In genomic region chr3:93445165-93445705, GRCm38 (mm10) we compare ENCODE assay signal across 9 mouse cellular contexts. TPM values are rescaled to one million over a fixed set of nuclear protein-coding genes. Genes with fewer than 3 reads are reported as not detected.
DNase-seq lines count a peak whose midpoint lies in the region; ATAC-seq and TF ChIP-seq lines count a peak whose summit lies in the region.
"Had no signal": no experiment of that assay in that cellular context is flagged by ENCODE, and none has a peak within 500 bp of the region (broad histone marks: within the 10 kb centered on the region; RNA-seq: fewer than 3 reads in every experiment).

No protein-coding gene starts in this region.

- peaks cover 11% of the 10 kb centered on the region for H3K4me1 ChIP-seq in brown adipose tissue, adult 24 weeks (ENCODE audit: control insufficient read depth, insufficient read depth, insufficient read length, low read length)
- H3K4me1 ChIP-seq in heart, embryonic 11.5 days (ENCODE audit: control insufficient read depth, insufficient read depth, low read length): no peaks in the 10 kb centered on the region
- peaks cover 29% of the 10 kb centered on the region for H3K4me1 ChIP-seq in kidney, embryonic 16.5 days (ENCODE audit: insufficient read depth, low read length)
- H3K4me1 ChIP-seq in liver, embryonic 14.5 days (replicated peaks; ENCODE audit: control insufficient read depth in 2 of 2, insufficient read depth in 2 of 2, low read length in 1 of 2): no peaks in the 10 kb centered on the region
- H3K4me1 ChIP-seq in neural tube, embryonic 15.5 days: peaks cover 44% of the 10 kb centered on the region

- no peak for ATAC-seq in heart, embryonic 11.5 days (replicated peaks; ENCODE audit: insufficient number of reproducible peaks, low FRiP score, low TSS enrichment)
- ATAC-seq in kidney, embryonic 16.5 days (ENCODE audit: low FRiP score, low TSS enrichment): peak; percentile 18; the same call in 1 of the 2 replicates
- ATAC-seq in liver, embryonic 14.5 days (ENCODE audit: insufficient read depth): no peak
- ATAC-seq in neural tube, embryonic 15.5 days (ENCODE audit: low FRiP score): peak; percentile 44
- ATAC-seq in megakaryocyte progenitor cell, adult 5-6 weeks (replicated peaks; ENCODE audit: poor library complexity): no peak

- under 1% methylated on average over 36 of the region's 36 CpGs for WGBS in heart, embryonic 11.5 days (ENCODE audit: insufficient replicate concordance)
- WGBS in kidney, embryonic 16.5 days: under 1% methylated on average over 36 of the region's 36 CpGs
- under 1% methylated on average over 36 of the region's 36 CpGs for WGBS in liver, embryonic 14.5 days (ENCODE audit: insufficient replicate concordance)
- WGBS in neural tube, embryonic 15.5 days: under 1% methylated on average over 36 of the region's 36 CpGs

- intact Hi-C loops in gastrocnemius, postnatal 14 days (cut with DNase I; ENCODE audit: low total_unique reads): no loop called here

- TF ChIP-seq EP300 in liver, embryonic 14.5 days (IDR thresholded peaks at IDR 0.05; ENCODE audit: low read depth): no peak

- H3K4me3 ChIP-seq in brown adipose tissue, adult 24 weeks (ENCODE audit: insufficient read depth, low read depth, low read length): peak overlapping the region; percentile 63
- peak overlapping the region; percentile 60 for H3K4me3 ChIP-seq in heart, embryonic 11.5 days (ENCODE audit: low read depth, low read length)
- H3K4me3 ChIP-seq in kidney, embryonic 16.5 days (ENCODE audit: low read length): peak overlapping the region; percentile 57
- H3K4me3 ChIP-seq in liver, embryonic 14.5 days (ENCODE audit: insufficient read depth in 1 of 2, low read depth in 2 of 2, low read length in 2 of 2): peak overlapping the region; percentile 34 to 47
- peak overlapping the region; percentile 66 for H3K4me3 ChIP-seq in neural tube, embryonic 15.5 days (replicated peaks)

- peak; percentile 1 for DNase-seq in gastrocnemius, adult 18-20 months (ENCODE audit: low spot score)
- no peak for DNase-seq in gastrocnemius, postnatal 14 days
- DNase-seq in liver, embryonic 14.5 days (ENCODE audit: low read depth in 3 of 3, low spot score in 3 of 3): no peak

- no peak overlapping the region; the same call in 1 of the 2 replicates for H3K9ac ChIP-seq in heart, embryonic 11.5 days (ENCODE audit: low read depth, low read length)
- peak overlapping the region; percentile 65 for H3K9ac ChIP-seq in kidney, embryonic 16.5 days (replicated peaks; ENCODE audit: low read length)
- H3K9ac ChIP-seq in liver, embryonic 14.5 days (replicated peaks): no peak overlapping the region
- peak overlapping the region; percentile 61 for H3K9ac ChIP-seq in neural tube, embryonic 15.5 days (replicated peaks)

- no peak overlapping the region for H3K27ac ChIP-seq in brown adipose tissue, adult 24 weeks (replicated peaks; ENCODE audit: low read depth, low read length)
- no peak overlapping the region for H3K27ac ChIP-seq in heart, embryonic 11.5 days (ENCODE audit: low read depth, low read length)
- H3K27ac ChIP-seq in kidney, embryonic 16.5 days (ENCODE audit: low read length): peak overlapping the region; percentile 75; the same call in 1 of the 2 replicates
- no peak overlapping the region for H3K27ac ChIP-seq in liver, embryonic 14.5 days
- peak overlapping the region; percentile 85 for H3K27ac ChIP-seq in neural tube, embryonic 15.5 days (replicated peaks)

- TF ChIP-seq CTCF in liver, embryonic 14.5 days (IDR thresholded peaks at IDR 0.05; ENCODE audit: low read depth): no peak

- H3K36me3 ChIP-seq in heart, embryonic 11.5 days (ENCODE audit: control insufficient read depth, insufficient read depth, low read length): no peaks in the 10 kb centered on the region
- no peaks in the 10 kb centered on the region for H3K36me3 ChIP-seq in kidney, embryonic 16.5 days (ENCODE audit: insufficient read depth, low read length)
- H3K36me3 ChIP-seq in liver, embryonic 14.5 days (replicated peaks; ENCODE audit: control insufficient read depth, insufficient read depth, low read depth): no peaks in the 10 kb centered on the region
- no peaks in the 10 kb centered on the region for H3K36me3 ChIP-seq in neural tube, embryonic 15.5 days

- no peaks in the 10 kb centered on the region for H3K9me3 ChIP-seq in heart, embryonic 11.5 days (replicated peaks; ENCODE audit: control insufficient read depth, low read length)
- H3K9me3 ChIP-seq in kidney, embryonic 16.5 days (ENCODE audit: low read length): no peaks in the 10 kb centered on the region
- no peaks in the 10 kb centered on the region for H3K9me3 ChIP-seq in liver, embryonic 14.5 days (ENCODE audit: control insufficient read depth, low read length)
- no peaks in the 10 kb centered on the region for H3K9me3 ChIP-seq in neural tube, embryonic 15.5 days (replicated peaks)

- H3K27me3 ChIP-seq in heart, embryonic 11.5 days (ENCODE audit: control insufficient read depth, insufficient read depth, low read length): peaks cover 33% of the 10 kb centered on the region
- H3K27me3 ChIP-seq in kidney, embryonic 16.5 days (ENCODE audit: insufficient read depth, low read length): peaks cover 33% of the 10 kb centered on the region
- H3K27me3 ChIP-seq in liver, embryonic 14.5 days (ENCODE audit: control insufficient read depth, insufficient read depth, low read length): peaks cover 59% of the 10 kb centered on the region
- H3K27me3 ChIP-seq in neural tube, embryonic 15.5 days (replicated peaks): peaks cover 25% of the 10 kb centered on the region
- H3K27me3 ChIP-seq: CH12.LX had no signal

- peak overlapping the region; percentile 94 for H3K4me2 ChIP-seq in heart, embryonic 11.5 days
- peak overlapping the region; percentile 67 for H3K4me2 ChIP-seq in kidney, embryonic 16.5 days (replicated peaks; ENCODE audit: low read depth, low read length)
- peak overlapping the region; percentile 44 for H3K4me2 ChIP-seq in liver, embryonic 14.5 days (ENCODE audit: low read depth)
- peak overlapping the region; percentile 97 for H3K4me2 ChIP-seq in neural tube, embryonic 15.5 days

RNA-seq across cellular contexts. Expression of gene Tchh, which starts 3.1 kb away (rescaled TPM):
- total RNA-seq in gastrocnemius, adult 18-20 months (2021): under 1 TPM; 0.07 TPM
- total RNA-seq in gastrocnemius, postnatal 14 days (2021): under 1 TPM in 1 of 2 experiments, not detected in 1; 0.07 TPM
- polyA plus RNA-seq in brown adipose tissue, adult 24 weeks (2012; ENCODE audit: insufficient read depth, insufficient read length, missing spikeins): 0.33 TPM in 1 of 2 replicates, not detected in the other
- polyA plus RNA-seq in heart, embryonic 11.5 days (2014; fragmentation: Nextera tagmentation; extraction: Ambion mirVana): 0.54 and 0.76 TPM in 2 replicates
- polyA plus RNA-seq in kidney, embryonic 16.5 days (2015; fragmentation: Nextera tagmentation; extraction: Ambion mirVana): 5.7 and 6.7 TPM in 2 replicates
- polyA plus RNA-seq in liver, embryonic 14.5 days (2012; rRNA removed): 0.04 TPM in 1 of 2 replicates, not detected in the other
- 0.04 and 0.11 TPM in 2 replicates for polyA plus RNA-seq in liver, embryonic 14.5 days (2014; fragmentation: Nextera tagmentation; extraction: Ambion mirVana)
- polyA plus RNA-seq in neural tube, embryonic 15.5 days (2015; fragmentation: Nextera tagmentation; extraction: Ambion mirVana): 1.3 and 1.6 TPM in 2 replicates
- 0.20 and 0.24 TPM in 2 replicates for total RNA-seq in megakaryocyte progenitor cell, adult 5-6 weeks (2015)
- total RNA-seq in megakaryocyte progenitor cell, adult 5-6 weeks (2017): 0.10 TPM in 1 of 2 replicates, not detected in the other
- total RNA-seq: CH12.LX had no signal

RNA-seq across cellular contexts. Expression of gene Tchhl1, which starts 23.3 kb away (rescaled TPM):
- not detected for total RNA-seq in gastrocnemius, adult 18-20 months (2021)
- not detected for total RNA-seq in gastrocnemius, postnatal 14 days (2021)
- polyA plus RNA-seq in brown adipose tissue, adult 24 weeks (2012; ENCODE audit: insufficient read depth, insufficient read length, missing spikeins): not detected in 2 replicates
- polyA plus RNA-seq in heart, embryonic 11.5 days (2014; fragmentation: Nextera tagmentation; extraction: Ambion mirVana): not detected in 2 replicates
- 0.64 and 0.66 TPM in 2 replicates for polyA plus RNA-seq in kidney, embryonic 16.5 days (2015; fragmentation: Nextera tagmentation; extraction: Ambion mirVana)
- polyA plus RNA-seq in liver, embryonic 14.5 days (2012; rRNA removed): not detected in 2 replicates
- not detected in 2 replicates for polyA plus RNA-seq in liver, embryonic 14.5 days (2014; fragmentation: Nextera tagmentation; extraction: Ambion mirVana)
- not detected in 2 replicates for polyA plus RNA-seq in neural tube, embryonic 15.5 days (2015; fragmentation: Nextera tagmentation; extraction: Ambion mirVana)
- total RNA-seq in megakaryocyte progenitor cell, adult 5-6 weeks (2015): not detected in 2 replicates
- total RNA-seq in megakaryocyte progenitor cell, adult 5-6 weeks (2017): not detected in 2 replicates
- total RNA-seq: CH12.LX had no signal

RNA-seq across cellular contexts. Expression of gene Rptn, which starts 51.7 kb away (rescaled TPM):
- total RNA-seq in gastrocnemius, adult 18-20 months (2021): not detected
- total RNA-seq in gastrocnemius, postnatal 14 days (2021): not detected
- polyA plus RNA-seq in brown adipose tissue, adult 24 weeks (2012; ENCODE audit: insufficient read depth, insufficient read length, missing spikeins): not detected in 2 replicates
- not detected in 2 replicates for polyA plus RNA-seq in heart, embryonic 11.5 days (2014; fragmentation: Nextera tagmentation; extraction: Ambion mirVana)
- 0.10 TPM in 1 of 2 replicates, not detected in the other for polyA plus RNA-seq in kidney, embryonic 16.5 days (2015; fragmentation: Nextera tagmentation; extraction: Ambion mirVana)
- 0.01 TPM in 2 replicates for polyA plus RNA-seq in liver, embryonic 14.5 days (2012; rRNA removed)
- polyA plus RNA-seq in liver, embryonic 14.5 days (2014; fragmentation: Nextera tagmentation; extraction: Ambion mirVana): not detected in 2 replicates
- polyA plus RNA-seq in neural tube, embryonic 15.5 days (2015; fragmentation: Nextera tagmentation; extraction: Ambion mirVana): not detected in 2 replicates
- total RNA-seq in megakaryocyte progenitor cell, adult 5-6 weeks (2015): not detected in 2 replicates
- not detected in 2 replicates for total RNA-seq in megakaryocyte progenitor cell, adult 5-6 weeks (2017)
- total RNA-seq: CH12.LX had no signal

Comparison
In these comparisons a context has a peak if more than half of its experiments do, and no peak if none do; other contexts are left out.
1. H3K27ac ChIP-seq: peak in kidney, embryonic 16.5 days (single experiment) and neural tube, embryonic 15.5 days (single experiment); none in brown adipose tissue, adult 24 weeks (single experiment), heart, embryonic 11.5 days (single experiment) and liver, embryonic 14.5 days (single experiment).
2. ATAC-seq: peak in kidney, embryonic 16.5 days (single experiment) and neural tube, embryonic 15.5 days (single experiment); none in heart, embryonic 11.5 days (single experiment), liver, embryonic 14.5 days (single experiment) and megakaryocyte progenitor cell, adult 5-6 weeks (single experiment).
3. H3K4me2 ChIP-seq: peak in every context shown above with its lines; median percentile 97 in neural tube, embryonic 15.5 days; 94 in heart, embryonic 11.5 days; 67 in kidney, embryonic 16.5 days; 44 in liver, embryonic 14.5 days.
4. H3K9ac ChIP-seq: peak in kidney, embryonic 16.5 days (single experiment) and neural tube, embryonic 15.5 days (single experiment); none in heart, embryonic 11.5 days (single experiment) and liver, embryonic 14.5 days (single experiment).
5. Peak in every context shown above with its lines, with median percentiles within 50 percentile points of each other: H3K4me3 ChIP-seq.